15 mouse cellular contexts compared by ENCODE assay signal in the genomic region with DNA sequence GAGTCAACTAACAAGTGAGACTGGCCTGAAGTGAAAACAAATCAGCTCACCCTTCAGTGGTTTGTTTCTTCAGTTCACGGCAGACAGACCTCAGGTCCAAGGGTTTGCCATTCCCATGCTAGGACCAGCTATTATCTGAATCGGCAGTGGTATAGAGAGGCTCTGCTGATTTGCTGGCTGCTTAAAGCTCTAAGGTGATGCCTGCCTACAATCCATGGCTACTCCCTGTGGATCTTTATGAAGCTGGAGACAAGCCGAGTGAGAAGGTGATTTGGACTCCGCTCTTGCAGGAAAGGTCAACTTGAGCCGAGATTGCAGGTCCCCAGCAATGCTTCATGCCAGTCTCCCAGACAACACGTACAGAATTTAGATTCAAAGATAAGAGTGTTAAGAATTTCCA. TPM values are rescaled to one million over a fixed set of nuclear protein-coding genes. Genes with fewer than 3 reads are reported as not detected.
DNase-seq lines count a peak whose midpoint lies in the region; ATAC-seq and TF ChIP-seq lines count a peak whose summit lies in the region.
"Had no signal": no experiment of that assay in that cellular context is flagged by ENCODE, and none has a peak within 500 bp of the region (broad histone marks: within the 10 kb centered on the region; RNA-seq: fewer than 3 reads in every experiment).

No protein-coding gene starts in this region.

- no peak for TF ChIP-seq EP300 in liver, postnatal 0 days (IDR thresholded peaks at IDR 0.05; ENCODE audit: low read depth)

- H3K27me3 ChIP-seq in kidney, embryonic 16.5 days (ENCODE audit: insufficient read depth, low read length): no peaks in the 10 kb centered on the region
- H3K27me3 ChIP-seq in intestine, embryonic 16.5 days (replicated peaks; ENCODE audit: control insufficient read depth, insufficient read depth, low read length): no peaks in the 10 kb centered on the region
- no peaks in the 10 kb centered on the region for H3K27me3 ChIP-seq in liver, postnatal 0 days (ENCODE audit: insufficient read depth, low read length)
- H3K27me3 ChIP-seq: embryonic facial prominence, embryonic 15.5 days; hindbrain, embryonic 15.5 days; limb, embryonic 12.5 days; lung, embryonic 15.5 days; midbrain, embryonic 15.5 days had no signal

- no peak for ATAC-seq in kidney, embryonic 16.5 days (ENCODE audit: low FRiP score, low TSS enrichment)
- peak; percentile 58 for ATAC-seq in intestine, embryonic 16.5 days
- ATAC-seq in liver, postnatal 0 days: peak; percentile 26
- ATAC-seq: midbrain, embryonic 15.5 days had no signal

- no peaks in the 10 kb centered on the region for H3K9me3 ChIP-seq in kidney, embryonic 16.5 days (ENCODE audit: low read length)
- no peaks in the 10 kb centered on the region for H3K9me3 ChIP-seq in intestine, embryonic 16.5 days (ENCODE audit: control insufficient read depth, low read length)
- no peaks in the 10 kb centered on the region for H3K9me3 ChIP-seq in liver, postnatal 0 days (ENCODE audit: low read length)
- H3K9me3 ChIP-seq: embryonic facial prominence, embryonic 15.5 days; hindbrain, embryonic 15.5 days; limb, embryonic 12.5 days; lung, embryonic 15.5 days; midbrain, embryonic 15.5 days had no signal

- H3K4me3 ChIP-seq in kidney, embryonic 16.5 days (ENCODE audit: low read length): no peak overlapping the region
- H3K4me3 ChIP-seq in intestine, embryonic 16.5 days (ENCODE audit: low read length): no peak overlapping the region
- H3K4me3 ChIP-seq in liver, postnatal 0 days (ENCODE audit: low read depth, low read length): no peak overlapping the region
- H3K4me3 ChIP-seq: embryonic facial prominence, embryonic 15.5 days; hindbrain, embryonic 15.5 days; limb, embryonic 12.5 days; lung, embryonic 15.5 days; midbrain, embryonic 15.5 days had no signal

- DNase-seq in cerebellum, adult 18-20 months: peak; percentile 27 to 28
- no peak for DNase-seq in cerebellum, postnatal 4 days (ENCODE audit: low spot score in 2 of 2)
- DNase-seq in kidney, adult 11 months: peak; percentile 38
- no peak for DNase-seq in liver, postnatal 0 days
- DNase-seq in lung, postnatal 10 days: no peak
- DNase-seq: B cell, adult 2 months; gastrocnemius, postnatal 25 days; thymus, postnatal 36 days had no signal

- no peak for TF ChIP-seq CTCF in liver, postnatal 0 days (IDR thresholded peaks at IDR 0.05; ENCODE audit: low read depth)

- H3K4me2 ChIP-seq in kidney, embryonic 16.5 days (replicated peaks; ENCODE audit: low read depth, low read length): no peak overlapping the region
- no peak overlapping the region for H3K4me2 ChIP-seq in intestine, embryonic 16.5 days (ENCODE audit: low read depth, low read length)
- H3K4me2 ChIP-seq in liver, postnatal 0 days (ENCODE audit: low read depth, low read length): peak overlapping the region; percentile 55
- H3K4me2 ChIP-seq: embryonic facial prominence, embryonic 15.5 days; hindbrain, embryonic 15.5 days; limb, embryonic 12.5 days; lung, embryonic 15.5 days; midbrain, embryonic 15.5 days had no signal

- WGBS in kidney, embryonic 16.5 days: 59% methylated on average over 6 of the region's 6 CpGs
- 51% methylated on average over 6 of the region's 6 CpGs for WGBS in intestine, embryonic 16.5 days
- WGBS in liver, postnatal 0 days (ENCODE audit: insufficient replicate concordance): 54% methylated on average over 6 of the region's 6 CpGs

- H3K4me1 ChIP-seq in kidney, embryonic 16.5 days (ENCODE audit: insufficient read depth, low read length): peaks cover 7% of the 10 kb centered on the region; the same call in 1 of the 2 replicates
- H3K4me1 ChIP-seq in intestine, embryonic 16.5 days (ENCODE audit: control insufficient read depth, insufficient read depth, low read length): 0 out of 2 replicates have a peak, but pooled peaks cover 3% of the 10 kb centered on the region
- 0 out of 2 replicates have a peak, but pooled peaks cover 4% of the 10 kb centered on the region for H3K4me1 ChIP-seq in liver, postnatal 0 days (ENCODE audit: insufficient read depth)
- H3K4me1 ChIP-seq: embryonic facial prominence, embryonic 15.5 days; limb, embryonic 12.5 days; lung, embryonic 15.5 days had no signal

- no peak overlapping the region for H3K9ac ChIP-seq in kidney, embryonic 16.5 days (replicated peaks; ENCODE audit: low read length)
- H3K9ac ChIP-seq in intestine, embryonic 16.5 days (ENCODE audit: low read depth, low read length): no peak overlapping the region
- H3K9ac ChIP-seq in liver, postnatal 0 days (replicated peaks): peak overlapping the region; percentile 38; the same call in 1 of the 2 replicates
- H3K9ac ChIP-seq: embryonic facial prominence, embryonic 15.5 days; hindbrain, embryonic 15.5 days; limb, embryonic 12.5 days; lung, embryonic 15.5 days; midbrain, embryonic 15.5 days had no signal

- no peaks in the 10 kb centered on the region for H3K36me3 ChIP-seq in kidney, embryonic 16.5 days (ENCODE audit: insufficient read depth, low read length)
- H3K36me3 ChIP-seq in intestine, embryonic 16.5 days (ENCODE audit: control insufficient read depth, insufficient read depth, low read length): no peaks in the 10 kb centered on the region
- no peaks in the 10 kb centered on the region for H3K36me3 ChIP-seq in liver, postnatal 0 days (replicated peaks; ENCODE audit: insufficient read depth, low read length)
- H3K36me3 ChIP-seq: embryonic facial prominence, embryonic 15.5 days; hindbrain, embryonic 15.5 days; limb, embryonic 12.5 days; lung, embryonic 15.5 days; midbrain, embryonic 15.5 days had no signal

- H3K27ac ChIP-seq in kidney, embryonic 16.5 days (ENCODE audit: low read length): no peak overlapping the region
- H3K27ac ChIP-seq in intestine, embryonic 16.5 days (ENCODE audit: low read length): peak overlapping the region; percentile 80
- peak overlapping the region; percentile 61; the same call in 1 of the 2 replicates for H3K27ac ChIP-seq in liver, postnatal 0 days (ENCODE audit: low read depth)
- H3K27ac ChIP-seq: embryonic facial prominence, embryonic 15.5 days; hindbrain, embryonic 15.5 days; limb, embryonic 12.5 days; lung, embryonic 15.5 days; midbrain, embryonic 15.5 days had no signal

RNA-seq across cellular contexts. Expression of a gene that starts 8.7 kb away (rescaled TPM):
- polyA plus RNA-seq in kidney, embryonic 16.5 days (2015; fragmentation: Nextera tagmentation; extraction: Ambion mirVana): 69.6 and 69.9 TPM in 2 replicates
- polyA plus RNA-seq in intestine, embryonic 16.5 days (2015; fragmentation: Nextera tagmentation; extraction: Ambion mirVana): 97.9 and 110 TPM in 2 replicates
- polyA plus RNA-seq in liver, postnatal 0 days (2015; fragmentation: Nextera tagmentation; extraction: Ambion mirVana): 40.5 and 44.0 TPM in 2 replicates

Comparison
In these comparisons a context has a peak if more than half of its experiments do, and no peak if none do; other contexts are left out.
1. DNase-seq: peak in cerebellum, adult 18-20 months (2 of 2) and kidney, adult 11 months (single experiment); none in cerebellum, postnatal 4 days (0 of 2), liver, postnatal 0 days (single experiment) and lung, postnatal 10 days (single experiment).